Mouse (Mus musculus): ENCODE data around the gene Nav3. TPM values are rescaled to one million over a fixed set of nuclear protein-coding genes. Genes with fewer than 3 reads are reported as not detected.

Nav3 gene
- 2.0 and 5.2 TPM in 2 replicates for polyA plus RNA-seq (2016; fragmentation: Nextera tagmentation; extraction: Ambion mirVana)

DNA sequence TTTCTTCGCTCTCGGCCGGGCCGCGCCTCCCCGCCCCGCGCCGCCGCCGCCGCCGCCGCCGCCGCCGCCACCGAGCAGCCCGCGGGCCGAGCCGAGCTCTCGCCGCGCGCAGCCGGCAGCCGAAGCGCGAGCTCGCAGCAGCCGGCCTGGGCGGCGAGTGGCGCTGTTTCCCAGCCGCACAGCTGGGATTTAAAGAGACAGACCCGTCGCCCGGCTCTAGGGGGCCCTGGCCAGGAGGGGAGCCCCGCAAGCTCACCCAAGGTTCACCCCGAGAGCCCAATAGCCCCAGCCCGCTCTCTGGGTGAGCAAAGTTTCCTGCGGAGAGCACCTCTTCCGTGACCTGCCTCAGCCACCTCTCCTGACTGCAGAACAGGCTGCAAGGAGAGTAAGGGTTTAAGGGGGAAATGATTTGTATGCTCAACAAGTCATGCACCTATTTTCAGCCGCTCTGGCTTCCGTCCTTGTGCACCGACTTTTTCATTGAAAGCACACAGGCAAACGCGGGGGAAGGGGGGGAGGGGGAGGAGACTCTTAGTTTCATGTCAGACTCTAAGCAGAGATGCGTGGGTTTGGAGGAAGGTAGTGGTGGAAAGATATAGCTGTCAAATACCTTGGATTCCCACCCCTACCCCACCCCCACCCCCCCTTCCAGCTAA, at the start of gene Nav3:
TSS of gene Nav3 (minus strand) at position 367 of the 656 bp plus-strand sequence.
- Histone ChIP-seq H3K27me3 (ENCODE audit: insufficient read depth, poor library complexity, severe bottlenecking) (peaks cover 22% of the 10 kb centered on the region; the same call in 1 of the 2 replicates), H3K27ac (peak within 1 kb of the TSS; percentile 86), H3K9me3 (no peaks in the 10 kb centered on the region), H3K36me3 (no peaks in the 10 kb centered on the region), H3K4me3 (peak within 1 kb of the TSS; percentile 66), H3K4me1 (replicated peaks) (peaks cover 15% of the 10 kb centered on the region)
- peak; percentile 83 for DNase-seq (ENCODE audit: low spot score)
- WGBS = 5% methylated on average over 49 of the region's 50 CpGs

DNA sequence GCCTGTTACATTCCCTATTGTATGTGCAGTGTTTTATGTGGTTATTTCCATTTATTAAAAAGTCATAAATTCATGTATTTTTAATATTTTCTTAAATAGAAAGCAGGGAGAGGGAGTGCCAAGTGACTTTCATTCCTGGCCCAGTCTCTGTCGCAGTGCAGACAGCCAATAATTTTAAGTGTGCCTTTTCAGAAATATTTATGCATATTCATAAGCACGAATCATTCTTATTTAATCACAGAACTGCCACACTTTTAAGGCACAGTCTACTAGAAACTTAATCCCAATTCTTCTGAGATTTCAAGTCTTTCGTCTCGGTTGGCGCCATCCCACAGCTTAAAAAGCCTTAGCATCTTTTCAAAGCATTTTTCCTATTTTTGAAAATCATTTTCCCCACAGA, 29.3 kb upstream of the Nav3 start:
- 89% methylated on average over 5 of the region's 5 CpGs for WGBS
- H3K4me1 ChIP-seq (replicated peaks) = no peaks in the 10 kb centered on the region

GRCm38 (mm10) chr10:110484822-110485221, 28.8 kb upstream of the Nav3 start:
- H3K36me3 ChIP-seq = no peaks in the 10 kb centered on the region
- H3K27me3 ChIP-seq (ENCODE audit: insufficient read depth, poor library complexity, severe bottlenecking) = no peaks in the 10 kb centered on the region
- H3K27ac ChIP-seq = no peak overlapping the region
- no peaks in the 10 kb centered on the region for H3K9me3 ChIP-seq
- no peak overlapping the region for H3K4me3 ChIP-seq
- 75% methylated on average over 8 of the region's 8 CpGs for WGBS
- no peaks in the 10 kb centered on the region for H3K4me1 ChIP-seq (replicated peaks)
- DNase-seq (ENCODE audit: low spot score) = no peak

More for the DNA sequence above, 29.3 kb upstream of the Nav3 start:
- Histone ChIP-seq H3K36me3 (no peaks in the 10 kb centered on the region), H3K27me3 (ENCODE audit: insufficient read depth, poor library complexity, severe bottlenecking) (no peaks in the 10 kb centered on the region), H3K4me3 (no peak overlapping the region), H3K9me3 (no peaks in the 10 kb centered on the region), H3K27ac (no peak overlapping the region)
- no peak for DNase-seq (ENCODE audit: low spot score)

GRCm38 (mm10) chr10:110479189-110479588, 23.2 kb upstream of the Nav3 start:
- Histone ChIP-seq H3K4me3 (no peak overlapping the region), H3K27me3 (ENCODE audit: insufficient read depth, poor library complexity, severe bottlenecking) (no peaks in the 10 kb centered on the region), H3K36me3 (no peaks in the 10 kb centered on the region), H3K9me3 (no peaks in the 10 kb centered on the region), H3K27ac (no peak overlapping the region), H3K4me1 (replicated peaks) (peaks cover 5% of the 10 kb centered on the region; the same call in 1 of the 2 replicates)
- no peak for DNase-seq (ENCODE audit: low spot score)
- WGBS = 88% methylated on average over 3 of the region's 3 CpGs

- H3K4me1 ChIP-seq (replicated peaks) = peaks cover 5% of the 10 kb centered on the region; the same call in 1 of the 2 replicates
- no peaks in the 10 kb centered on the region for H3K36me3 ChIP-seq
- DNase-seq (ENCODE audit: low spot score) = no peak
- H3K9me3 ChIP-seq = no peaks in the 10 kb centered on the region
- no peak overlapping the region for H3K27ac ChIP-seq
- H3K4me3 ChIP-seq = no peak overlapping the region
- 68% methylated on average over 11 of the region's 11 CpGs for WGBS
- no peaks in the 10 kb centered on the region for H3K27me3 ChIP-seq (ENCODE audit: insufficient read depth, poor library complexity, severe bottlenecking)
These were observed 21.8 kb upstream of the Nav3 start for GRCm38 (mm10) chr10:110477689-110478314.

GRCm38 (mm10) chr10:110474107-110474506, 18.1 kb upstream of the Nav3 start:
- Histone ChIP-seq H3K4me3 (no peak overlapping the region), H3K27ac (no peak overlapping the region), H3K9me3 (no peaks in the 10 kb centered on the region), H3K4me1 (replicated peaks) (peaks cover 5% of the 10 kb centered on the region; the same call in 1 of the 2 replicates), H3K36me3 (no peaks in the 10 kb centered on the region), H3K27me3 (ENCODE audit: insufficient read depth, poor library complexity, severe bottlenecking) (no peaks in the 10 kb centered on the region)
- 91% methylated on average over 1 of the region's 1 CpGs for WGBS
- no peak for DNase-seq (ENCODE audit: low spot score)

- H3K27ac ChIP-seq = no peak overlapping the region
- no peak overlapping the region for H3K4me3 ChIP-seq
- H3K36me3 ChIP-seq = no peaks in the 10 kb centered on the region
- H3K9me3 ChIP-seq = peaks cover 4% of the 10 kb centered on the region; the same call in 1 of the 2 replicates
- H3K4me1 ChIP-seq (replicated peaks) = no peaks in the 10 kb centered on the region
- WGBS = 91% methylated on average over 4 of the region's 4 CpGs
- no peaks in the 10 kb centered on the region for H3K27me3 ChIP-seq (ENCODE audit: insufficient read depth, poor library complexity, severe bottlenecking)
- no peak for DNase-seq (ENCODE audit: low spot score)
These were observed 13.4 kb upstream of the Nav3 start for GRCm38 (mm10) chr10:110469445-110469844.

- under 1% methylated on average over 45 of the region's 45 CpGs for WGBS
- peak; percentile 32 for DNase-seq (ENCODE audit: low spot score)
- H3K4me1 ChIP-seq (replicated peaks) = peaks cover 15% of the 10 kb centered on the region
- no peaks in the 10 kb centered on the region for H3K36me3 ChIP-seq
- peak overlapping the region; percentile 86 for H3K27ac ChIP-seq
- H3K9me3 ChIP-seq = no peaks in the 10 kb centered on the region
- peak overlapping the region; percentile 66 for H3K4me3 ChIP-seq
- H3K27me3 ChIP-seq (ENCODE audit: insufficient read depth, poor library complexity, severe bottlenecking) = peaks cover 22% of the 10 kb centered on the region; the same call in 1 of the 2 replicates
These were observed 754 bp downstream of the Nav3 start for GRCm38 (mm10) chr10:110455063-110455837.

DNA sequence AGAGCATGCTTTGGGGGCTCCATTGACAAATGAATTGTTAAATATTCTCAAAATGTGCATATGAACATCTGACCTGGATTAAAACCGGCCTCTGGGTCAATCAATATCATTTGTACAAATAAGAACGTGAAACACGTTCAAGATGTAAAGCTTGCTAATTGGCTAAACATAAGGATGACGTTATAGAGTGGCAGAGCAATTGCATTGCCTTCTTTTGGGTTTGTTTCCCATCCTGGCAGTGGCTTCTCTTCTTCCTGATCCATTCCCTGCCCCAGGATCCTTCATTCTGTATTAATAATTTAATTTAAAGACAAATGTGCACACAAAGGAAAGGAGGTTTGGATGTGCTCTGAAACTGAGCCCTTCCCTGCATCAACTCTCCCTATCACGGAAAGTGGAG, 2.4 kb downstream of the Nav3 start:
- H3K27me3 ChIP-seq (ENCODE audit: insufficient read depth, poor library complexity, severe bottlenecking) = peaks cover 22% of the 10 kb centered on the region; the same call in 1 of the 2 replicates
- H3K4me3 ChIP-seq = no peak overlapping the region
- WGBS = 69% methylated on average over 5 of the region's 5 CpGs
- peaks cover 15% of the 10 kb centered on the region for H3K4me1 ChIP-seq (replicated peaks)
- DNase-seq (ENCODE audit: low spot score) = no peak
- H3K9me3 ChIP-seq = no peaks in the 10 kb centered on the region
- no peak overlapping the region for H3K27ac ChIP-seq
- no peaks in the 10 kb centered on the region for H3K36me3 ChIP-seq

DNA sequence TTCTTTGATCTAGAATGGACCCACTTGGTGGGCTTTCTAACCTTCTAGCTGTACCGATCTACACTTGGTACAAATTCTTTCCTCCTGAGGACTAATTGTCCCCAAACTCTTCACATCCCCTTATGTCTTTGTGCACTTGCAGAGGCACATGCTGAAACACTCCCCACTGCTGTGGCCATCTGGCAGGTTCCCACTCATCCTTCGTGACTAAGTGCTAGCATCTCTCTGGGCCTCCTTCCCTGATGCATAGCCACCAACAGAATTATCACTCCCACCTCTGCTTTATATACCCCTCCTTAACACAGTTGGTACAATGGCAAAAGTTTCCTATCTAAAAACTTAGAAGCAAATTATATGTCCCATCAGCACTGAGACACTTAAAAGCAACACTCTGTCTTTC, 15.6 kb downstream of the Nav3 start:
- no peaks in the 10 kb centered on the region for H3K9me3 ChIP-seq
- 82% methylated on average over 2 of the region's 2 CpGs for WGBS
- H3K27me3 ChIP-seq (ENCODE audit: insufficient read depth, poor library complexity, severe bottlenecking) = no peaks in the 10 kb centered on the region
- H3K4me1 ChIP-seq (replicated peaks) = no peaks in the 10 kb centered on the region
- H3K27ac ChIP-seq = no peak overlapping the region
- no peak for DNase-seq (ENCODE audit: low spot score)
- no peak overlapping the region for H3K4me3 ChIP-seq
- H3K36me3 ChIP-seq = no peaks in the 10 kb centered on the region

GRCm38 (mm10) chr10:110431078-110431477, 24.9 kb downstream of the Nav3 start:
- Histone ChIP-seq H3K27ac (no peak overlapping the region), H3K9me3 (no peaks in the 10 kb centered on the region), H3K4me1 (replicated peaks) (no peaks in the 10 kb centered on the region; the same call in 1 of the 2 replicates), H3K4me3 (no peak overlapping the region), H3K27me3 (ENCODE audit: insufficient read depth, poor library complexity, severe bottlenecking) (no peaks in the 10 kb centered on the region), H3K36me3 (no peaks in the 10 kb centered on the region)
- 92% methylated on average over 3 of the region's 3 CpGs for WGBS
- no peak for DNase-seq (ENCODE audit: low spot score)

- DNase-seq (ENCODE audit: low spot score) = no peak
- Histone ChIP-seq H3K36me3 (no peaks in the 10 kb centered on the region), H3K27me3 (ENCODE audit: insufficient read depth, poor library complexity, severe bottlenecking) (no peaks in the 10 kb centered on the region), H3K4me1 (replicated peaks) (no peaks in the 10 kb centered on the region; the same call in 1 of the 2 replicates), H3K9me3 (no peaks in the 10 kb centered on the region), H3K4me3 (no peak overlapping the region), H3K27ac (no peak overlapping the region)
- WGBS = 65% methylated on average over 6 of the region's 6 CpGs
These were observed 26.4 kb downstream of the Nav3 start for GRCm38 (mm10) chr10:110429578-110429977.

DNA sequence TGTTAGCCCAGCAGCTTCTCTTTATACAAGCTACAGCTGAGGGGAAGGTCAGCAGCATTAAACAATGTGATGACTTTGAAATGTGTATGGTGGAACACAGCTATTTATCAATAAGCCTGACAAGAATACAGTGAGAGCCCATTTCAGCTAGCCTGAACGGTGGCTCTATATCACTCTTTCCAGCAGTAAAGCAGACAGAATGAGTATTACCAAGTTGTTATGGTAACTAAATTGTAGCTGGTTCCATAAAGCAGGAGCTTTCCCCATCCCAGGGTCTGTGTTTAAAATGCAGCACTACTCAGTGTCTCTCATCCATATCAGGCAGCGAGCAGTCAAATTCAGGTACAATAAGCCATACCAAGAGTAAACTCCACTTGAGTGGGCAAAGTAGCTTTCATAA, 27.0 kb downstream of the Nav3 start:
- no peak overlapping the region for H3K27ac ChIP-seq
- no peak overlapping the region for H3K4me3 ChIP-seq
- no peaks in the 10 kb centered on the region for H3K27me3 ChIP-seq (ENCODE audit: insufficient read depth, poor library complexity, severe bottlenecking)
- no peak for DNase-seq (ENCODE audit: low spot score)
- H3K4me1 ChIP-seq (replicated peaks) = no peaks in the 10 kb centered on the region; the same call in 1 of the 2 replicates
- no peaks in the 10 kb centered on the region for H3K9me3 ChIP-seq
- WGBS = 83% methylated on average over 2 of the region's 2 CpGs
- H3K36me3 ChIP-seq = no peaks in the 10 kb centered on the region

Data from hindbrain, embryonic 10.5 days (tissue).